Mouse (Mus musculus) liver, adult 2 months (tissue): ENCODE measurements around the gene Krt78. TPM values are rescaled to one million over a fixed set of nuclear protein-coding genes. Genes with fewer than 3 reads are reported as not detected.

Experiments used
- DNase-seq: peaks from one replicate; pipeline ENCODE4 v3.0.0-alpha.2; 2011; ENCODE audit warnings: low read depth, low spot score; ENCODE audit errors: extremely low read depth
- H3K27ac ChIP-seq: fragments of 200-500 bp; replicated peaks from 2 replicates; pipeline ENCODE4 v1.5.1; 2012; ENCODE audit warnings: low read depth, mild to moderate bottlenecking, control low read depth, inconsistent platforms, low read length; ENCODE audit not compliant: insufficient read depth
- H3K27me3 ChIP-seq: fragments of 200-500 bp; 2 replicates; pipeline ENCODE4 v1.6.1; 2012; ENCODE audit warnings: mild to moderate bottlenecking, moderate library complexity, low read length, inconsistent platforms; ENCODE audit not compliant: control insufficient read depth, insufficient read depth
- H3K36me3 ChIP-seq: fragments of 200-500 bp; 2 replicates; pipeline ENCODE4 v1.6.1; 2012; ENCODE audit warnings: low read length, inconsistent platforms; ENCODE audit not compliant: control insufficient read depth, insufficient read depth
- H3K4me1 ChIP-seq: fragments of 200-500 bp; 2 replicates; pipeline ENCODE4 v1.6.1; 2011; ENCODE audit warnings: low read length; ENCODE audit not compliant: control insufficient read depth, insufficient read depth
- H3K4me3 ChIP-seq: fragments of 200-500 bp; 2 replicates; pipeline ENCODE4 v1.5.1; 2011; ENCODE audit warnings: low read depth, mild to moderate bottlenecking, control low read depth, low read length, moderate library complexity; ENCODE audit not compliant: insufficient read depth
- H3K79me2 ChIP-seq: fragments of 200-500 bp; 2 replicates; pipeline ENCODE4 v1.6.1; 2012; ENCODE audit warnings: inconsistent platforms, mild to moderate bottlenecking, low read length, moderate library complexity; ENCODE audit not compliant: control insufficient read depth, insufficient read depth
- H3K9ac ChIP-seq: fragments of 200-500 bp; 2 replicates; pipeline ENCODE4 v1.6.1; 2012; ENCODE audit warnings: low read depth, mild to moderate bottlenecking, control low read depth, inconsistent platforms, low read length
- CTCF ChIP-seq: fragments of 200-500 bp; IDR thresholded peaks from 2 replicates; pipeline ENCODE4 v1.5.1; 2011; ENCODE audit warnings: low read depth, low read length, control low read depth
- POLR2A ChIP-seq: fragments of 200-500 bp; IDR thresholded peaks from 2 replicates; pipeline ENCODE4 v1.6.1; 2011; ENCODE audit warnings: low read length, control low read depth; ENCODE audit not compliant: insufficient read depth; ENCODE audit errors: extremely low read depth
- WGBS: fragments of 180-500 bp; shearing (Covaris S2); methylation state at CpG from one replicate; pipeline ENCODE4 v1.1.7; 2018; 5-methylcytosine and 5-hydroxymethylcytosine counted together
- polyA plus RNA-seq: library from polyadenylated mRNA; depleted of rRNA; stranded (reverse); fragments of >200 nt; gene quantifications from 2 replicates; pipeline ENCODE4 v1.2.3, GENCODE M21; 2012; rRNA removed
- total RNA-seq: library from RNA; depleted of rRNA; stranded (reverse); fragments of >200 nt; gene quantifications from 2 replicates; pipeline ENCODE4 v1.2.3, GENCODE M21; 2014; rRNA removed

Krt78 gene
- total and polyA plus RNA-seq, 2 experiments, result not detected

DNA sequence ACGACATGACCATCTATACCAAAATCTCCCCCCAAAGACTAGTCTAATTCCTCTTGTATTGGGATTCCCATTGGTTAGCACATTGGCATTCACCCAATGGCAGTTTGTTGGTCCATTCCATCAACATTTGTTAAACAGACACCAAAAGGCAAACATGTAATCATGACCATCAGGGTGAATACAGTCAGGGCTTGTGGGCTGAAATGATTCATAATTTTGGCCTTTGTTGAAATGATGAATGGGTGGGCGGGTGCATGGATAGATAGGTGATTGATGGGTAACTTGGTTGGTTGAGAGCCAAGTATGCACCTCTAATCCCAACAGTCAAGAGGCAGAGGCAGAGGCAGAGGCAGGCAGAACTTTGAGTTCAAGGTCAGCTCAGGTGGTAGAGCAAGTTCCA, 38.0 kb downstream of the Krt78 start:
- no peak for DNase-seq
- WGBS, result 84% methylated on average over 2 of the region's 2 CpGs
- H3K27ac ChIP-seq, result no peak overlapping the region
- no peak overlapping the region for H3K9ac ChIP-seq
- TF ChIP-seq POLR2A (no peak), CTCF (no peak)
- no peaks in the 10 kb centered on the region for H3K79me2 ChIP-seq
- H3K4me1 ChIP-seq, result no peaks in the 10 kb centered on the region
- no peak overlapping the region for H3K4me3 ChIP-seq
- H3K36me3 ChIP-seq, result no peaks in the 10 kb centered on the region
- no peaks in the 10 kb centered on the region for H3K27me3 ChIP-seq

DNA sequence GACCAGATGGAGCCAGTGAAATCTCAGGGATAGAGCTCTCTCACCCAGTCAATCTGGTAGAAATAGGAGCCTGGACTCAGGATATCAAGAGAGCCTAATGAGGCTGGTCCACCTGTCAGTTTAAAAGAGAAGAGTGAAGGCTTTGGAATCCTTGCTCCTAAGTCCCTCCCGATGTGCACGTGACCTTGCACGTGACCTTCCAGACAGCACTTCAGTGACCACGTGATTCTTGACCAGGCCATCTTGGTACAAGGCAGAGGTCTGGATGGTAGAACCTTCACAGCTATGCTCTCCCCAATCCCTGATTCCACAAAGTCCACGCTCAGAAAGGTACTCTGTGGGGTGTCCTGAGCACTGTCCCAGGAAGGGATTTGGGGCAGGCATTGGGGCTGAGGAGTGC, 49.2 kb downstream of the Krt78 start:
- no peak overlapping the region for H3K27ac ChIP-seq
- DNase-seq, result no peak
- no peaks in the 10 kb centered on the region; the same call in 1 of the 2 replicates for H3K27me3 ChIP-seq
- H3K79me2 ChIP-seq, result no peaks in the 10 kb centered on the region
- no peak overlapping the region for H3K4me3 ChIP-seq
- H3K9ac ChIP-seq, result no peak overlapping the region
- peaks cover 3% of the 10 kb centered on the region; the same call in 1 of the 2 replicates for H3K4me1 ChIP-seq
- WGBS, result 86% methylated on average over 5 of the region's 5 CpGs
- no peaks in the 10 kb centered on the region for H3K36me3 ChIP-seq
- TF ChIP-seq CTCF (no peak), POLR2A (no peak)

DNA sequence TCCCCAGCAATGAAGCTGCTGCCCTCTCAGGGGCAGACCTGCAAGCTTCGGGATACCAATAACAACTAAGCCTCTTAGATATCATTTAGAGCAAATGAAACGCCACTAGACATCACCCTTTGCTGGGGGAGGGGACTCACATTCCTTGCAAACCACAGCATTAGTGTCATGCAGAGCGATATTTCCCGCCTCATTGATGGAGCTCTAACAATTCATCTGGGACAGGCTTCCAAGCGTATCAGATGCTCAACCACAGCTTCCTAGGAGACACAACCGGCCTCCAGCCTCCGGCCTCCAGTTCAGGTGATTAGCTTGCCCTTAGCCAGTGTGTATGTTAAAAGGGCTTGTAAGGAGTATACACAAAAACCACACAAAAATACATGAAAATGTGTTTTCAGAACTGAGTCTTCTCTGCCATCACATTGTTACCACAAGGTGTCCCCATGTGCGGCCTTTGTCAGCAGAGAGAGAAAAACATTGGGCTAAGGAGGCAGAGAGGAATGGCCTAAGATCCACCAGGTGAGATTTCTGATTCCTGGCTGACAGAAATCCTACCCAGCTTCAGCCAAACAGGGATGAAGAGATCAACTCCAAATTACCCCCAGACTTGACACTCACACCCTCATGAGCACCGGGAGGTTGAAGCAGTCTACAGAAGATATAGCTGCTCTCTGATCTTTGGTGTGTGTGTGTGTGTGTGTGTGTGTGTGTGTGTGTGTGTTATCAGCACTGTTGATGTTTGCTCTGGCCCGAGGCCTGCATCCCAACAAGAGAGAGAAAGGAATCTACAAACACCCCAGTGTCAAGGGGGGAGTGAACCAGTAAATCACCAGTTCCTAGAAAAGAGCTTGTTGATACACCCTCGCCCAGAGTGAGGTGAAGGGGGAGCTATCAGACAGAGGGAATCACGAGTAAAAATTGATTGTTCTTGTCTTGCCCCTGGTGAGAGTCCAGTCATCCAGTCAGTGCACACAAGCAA, 51.6 kb downstream of the Krt78 start:
- Histone ChIP-seq H3K9ac (no peak overlapping the region), H3K27ac (no peak overlapping the region), H3K27me3 (no peaks in the 10 kb centered on the region; the same call in 1 of the 2 replicates), H3K79me2 (no peaks in the 10 kb centered on the region), H3K4me3 (no peak overlapping the region), H3K4me1 (peaks cover 3% of the 10 kb centered on the region; the same call in 1 of the 2 replicates), H3K36me3 (no peaks in the 10 kb centered on the region)
- TF ChIP-seq CTCF (peak; percentile 25; the same call in 1 of the 2 replicates), POLR2A (no peak)
- DNase-seq, result peak; percentile 64
- 55% methylated on average over 12 of the region's 12 CpGs for WGBS

Other genes starting within 250 kb of the Krt78 start
- not detected in 2 replicates for gene Krt5, start 241.4 kb downstream of the Krt78 start, total RNA-seq
- gene Krt5, start 241.4 kb downstream of the Krt78 start, polyA plus RNA-seq, result not detected in 2 replicates
- not detected in 2 replicates for gene Krt71, start 211.2 kb downstream of the Krt78 start, total RNA-seq
- not detected in 2 replicates for gene Krt71, start 211.2 kb downstream of the Krt78 start, polyA plus RNA-seq
- not detected in 2 replicates for gene Krt72, start 167.8 kb downstream of the Krt78 start, total RNA-seq
- not detected in 2 replicates for gene Krt72, start 167.8 kb downstream of the Krt78 start, polyA plus RNA-seq
- gene Krt73, start 151.9 kb downstream of the Krt78 start, total RNA-seq, result not detected in 2 replicates
- gene Krt73, start 151.9 kb downstream of the Krt78 start, polyA plus RNA-seq, result not detected in 2 replicates
- not detected in 2 replicates for gene Krt2, start 136.1 kb downstream of the Krt78 start, total RNA-seq
- gene Krt2, start 136.1 kb downstream of the Krt78 start, polyA plus RNA-seq, result not detected in 2 replicates
- gene Krt1, start 103.5 kb downstream of the Krt78 start, total RNA-seq, result not detected in 2 replicates
- not detected in 2 replicates for gene Krt1, start 103.5 kb downstream of the Krt78 start, polyA plus RNA-seq
- not detected in 2 replicates for gene Krt77, start 84.6 kb downstream of the Krt78 start, total RNA-seq
- not detected in 2 replicates for gene Krt77, start 84.6 kb downstream of the Krt78 start, polyA plus RNA-seq
- gene Krt76, start 61.4 kb downstream of the Krt78 start, total RNA-seq, result not detected in 2 replicates
- not detected in 2 replicates for gene Krt76, start 61.4 kb downstream of the Krt78 start, polyA plus RNA-seq
- gene Krt4, start 29.6 kb downstream of the Krt78 start, total RNA-seq, result not detected in 2 replicates
- 0.06 TPM in 1 of 2 replicates, not detected in the other for gene Krt4, start 29.6 kb downstream of the Krt78 start, polyA plus RNA-seq
- gene Krt79, start 14.0 kb downstream of the Krt78 start, total RNA-seq, result 0.09 TPM in 1 of 2 replicates, not detected in the other
- 0.04 and 0.10 TPM in 2 replicates for gene Krt79, start 14.0 kb downstream of the Krt78 start, polyA plus RNA-seq
- gene Krt8, start 50.2 kb upstream of the Krt78 start, total RNA-seq, result 240 and 251 TPM in 2 replicates
- 155 and 168 TPM in 2 replicates for gene Krt8, start 50.2 kb upstream of the Krt78 start, polyA plus RNA-seq
- gene Krt18, start 73.9 kb upstream of the Krt78 start, total RNA-seq, result 255 and 258 TPM in 2 replicates
- gene Krt18, start 73.9 kb upstream of the Krt78 start, polyA plus RNA-seq, result 110 and 124 TPM in 2 replicates
- 119 and 130 TPM in 2 replicates for gene Eif4b, start 119.5 kb upstream of the Krt78 start, total RNA-seq
- 70.5 and 73.8 TPM in 2 replicates for gene Eif4b, start 119.5 kb upstream of the Krt78 start, polyA plus RNA-seq
- 21.8 and 36.5 TPM in 2 replicates for gene Tns2, start 146.1 kb upstream of the Krt78 start, total RNA-seq
- 30.9 and 35.9 TPM in 2 replicates for gene Tns2, start 146.1 kb upstream of the Krt78 start, polyA plus RNA-seq
- gene Spryd3, start 181.9 kb upstream of the Krt78 start, total RNA-seq, result 9.2 and 12.1 TPM in 2 replicates
- 20.7 and 22.6 TPM in 2 replicates for gene Spryd3, start 181.9 kb upstream of the Krt78 start, polyA plus RNA-seq
- gene Igfbp6, start 190.1 kb upstream of the Krt78 start, total RNA-seq, result 1.0 and 1.8 TPM in 2 replicates
- 2.3 and 4.5 TPM in 2 replicates for gene Igfbp6, start 190.1 kb upstream of the Krt78 start, polyA plus RNA-seq
- 27.5 and 36.5 TPM in 2 replicates for gene Soat2, start 196.2 kb upstream of the Krt78 start, total RNA-seq
- 54.9 and 80.8 TPM in 2 replicates for gene Soat2, start 196.2 kb upstream of the Krt78 start, polyA plus RNA-seq
- gene Zfp740, start 249.0 kb upstream of the Krt78 start, total RNA-seq, result 15.6 and 21.0 TPM in 2 replicates
- gene Zfp740, start 249.0 kb upstream of the Krt78 start, polyA plus RNA-seq, result 8.1 and 9.4 TPM in 2 replicates